Mouse (Mus musculus): ENCODE measurements at regions not wholly inside any gene's neighbourhood (a gene's known extent, or its start where the extent isn't known, plus 50 kb on each side); places are given as distances from the start of the nearest gene placed in this dataset.

- Histone ChIP-seq H3K4me1 (ENCODE audit: insufficient read depth, low read length) (no peaks in the 10 kb centered on the region), H3K4me2 (ENCODE audit: low read depth, low read length, poor library complexity, severe bottlenecking) (no peak overlapping the region), H3K27ac (ENCODE audit: low read depth, low read length) (no peak overlapping the region), H3K27me3 (ENCODE audit: insufficient read depth, low read length) (no peaks in the 10 kb centered on the region), H3K4me3 (ENCODE audit: low read depth, low read length) (no peak overlapping the region), H3K9ac (replicated peaks; ENCODE audit: low read length, poor library complexity, severe bottlenecking) (no peak overlapping the region), H3K9me3 (ENCODE audit: low read length) (no peaks in the 10 kb centered on the region), H3K36me3 (ENCODE audit: insufficient read depth, low read length) (no peaks in the 10 kb centered on the region)
- ATAC-seq (ENCODE audit: low FRiP score): no peak
- 63% methylated on average over 5 of the region's 5 CpGs for WGBS
- DNase-seq (ENCODE audit: low spot score): no peak
- no peak for TF ChIP-seq CTCF (IDR thresholded peaks at IDR 0.05)
These were observed 61.1 kb upstream of the Slc16a1 start for GRCm38 (mm10) chr3:104577228-104577927.

DNA sequence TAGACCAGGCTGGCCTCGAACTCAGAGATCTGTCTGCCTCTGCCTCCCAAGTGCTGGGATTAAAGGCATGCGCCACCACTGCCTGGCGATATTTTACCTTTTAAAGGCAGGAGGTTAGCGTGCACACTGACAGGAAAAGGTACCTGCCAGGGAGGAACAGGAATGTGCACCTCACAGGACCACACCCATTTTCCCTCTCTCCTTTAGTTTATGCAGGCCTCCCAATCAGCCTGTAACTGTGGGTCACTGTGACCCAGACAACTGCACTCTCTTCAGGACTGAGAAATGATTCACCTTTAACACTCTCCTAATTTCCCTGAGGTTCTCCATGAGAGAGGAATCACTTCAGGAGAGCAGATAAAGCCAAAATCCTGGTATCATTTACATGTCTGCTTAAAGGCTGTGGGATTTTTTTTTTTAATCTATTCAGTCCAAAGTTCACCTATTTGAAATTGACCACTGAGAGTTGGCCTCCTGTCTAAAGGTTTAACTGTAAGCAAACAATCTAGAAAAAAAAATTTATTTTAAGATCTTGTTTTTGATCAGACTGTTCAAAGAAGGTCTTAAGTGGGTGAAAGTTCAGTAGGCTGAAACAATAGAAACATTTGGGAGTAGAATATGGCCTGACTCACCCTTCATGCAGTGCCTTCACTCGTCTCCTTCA, 61.7 kb upstream of the Lrig2 start:
- no peaks in the 10 kb centered on the region for H3K4me1 ChIP-seq (ENCODE audit: insufficient read depth, low read length)
- H3K36me3 ChIP-seq (ENCODE audit: insufficient read depth, low read length): no peaks in the 10 kb centered on the region
- no peak overlapping the region for H3K27ac ChIP-seq (ENCODE audit: low read depth, low read length)
- no peak overlapping the region for H3K4me2 ChIP-seq (ENCODE audit: low read depth, low read length, poor library complexity, severe bottlenecking)
- no peak for DNase-seq (ENCODE audit: low spot score)
- H3K4me3 ChIP-seq (ENCODE audit: low read depth, low read length): no peak overlapping the region
- 86% methylated on average over 5 of the region's 5 CpGs for WGBS
- TF ChIP-seq CTCF (IDR thresholded peaks at IDR 0.05): no peak
- no peak for ATAC-seq (ENCODE audit: low FRiP score)
- no peaks in the 10 kb centered on the region for H3K27me3 ChIP-seq (ENCODE audit: insufficient read depth, low read length)
- no peaks in the 10 kb centered on the region for H3K9me3 ChIP-seq (ENCODE audit: low read length)
- no peak overlapping the region for H3K9ac ChIP-seq (replicated peaks; ENCODE audit: low read length, poor library complexity, severe bottlenecking)

- H3K27me3 ChIP-seq (ENCODE audit: insufficient read depth, low read length): no peaks in the 10 kb centered on the region
- no peak overlapping the region for H3K4me3 ChIP-seq (ENCODE audit: low read depth, low read length)
- WGBS: 83% methylated on average over 10 of the region's 10 CpGs
- no peak overlapping the region for H3K9ac ChIP-seq (replicated peaks; ENCODE audit: low read length, poor library complexity, severe bottlenecking)
- H3K9me3 ChIP-seq (ENCODE audit: low read length): no peaks in the 10 kb centered on the region
- H3K4me1 ChIP-seq (ENCODE audit: insufficient read depth, low read length): no peaks in the 10 kb centered on the region
- H3K4me2 ChIP-seq (ENCODE audit: low read depth, low read length, poor library complexity, severe bottlenecking): no peak overlapping the region
- DNase-seq (ENCODE audit: low spot score) (no peak), ATAC-seq (ENCODE audit: low FRiP score) (no peak)
- TF ChIP-seq CTCF (IDR thresholded peaks at IDR 0.05): no peak
- H3K36me3 ChIP-seq (ENCODE audit: insufficient read depth, low read length): no peaks in the 10 kb centered on the region
- H3K27ac ChIP-seq (ENCODE audit: low read depth, low read length): no peak overlapping the region
These were observed 60.4 kb upstream of the Lrig2 start for GRCm38 (mm10) chr3:104571935-104572631.

GRCm38 (mm10) chr3:104565423-104566230, 53.9 kb upstream of the Lrig2 start:
- WGBS: 53% methylated on average over 13 of the region's 13 CpGs
- Histone ChIP-seq H3K27me3 (ENCODE audit: insufficient read depth, low read length) (no peaks in the 10 kb centered on the region), H3K36me3 (ENCODE audit: insufficient read depth, low read length) (no peaks in the 10 kb centered on the region), H3K4me2 (ENCODE audit: low read depth, low read length, poor library complexity, severe bottlenecking) (no peak overlapping the region), H3K4me1 (ENCODE audit: insufficient read depth, low read length) (no peaks in the 10 kb centered on the region), H3K9me3 (ENCODE audit: low read length) (no peaks in the 10 kb centered on the region), H3K4me3 (ENCODE audit: low read depth, low read length) (no peak overlapping the region), H3K9ac (replicated peaks; ENCODE audit: low read length, poor library complexity, severe bottlenecking) (no peak overlapping the region), H3K27ac (ENCODE audit: low read depth, low read length) (no peak overlapping the region)
- no peak for ATAC-seq (ENCODE audit: low FRiP score)
- no peak for TF ChIP-seq CTCF (IDR thresholded peaks at IDR 0.05)
- no peak for DNase-seq (ENCODE audit: low spot score)

DNA sequence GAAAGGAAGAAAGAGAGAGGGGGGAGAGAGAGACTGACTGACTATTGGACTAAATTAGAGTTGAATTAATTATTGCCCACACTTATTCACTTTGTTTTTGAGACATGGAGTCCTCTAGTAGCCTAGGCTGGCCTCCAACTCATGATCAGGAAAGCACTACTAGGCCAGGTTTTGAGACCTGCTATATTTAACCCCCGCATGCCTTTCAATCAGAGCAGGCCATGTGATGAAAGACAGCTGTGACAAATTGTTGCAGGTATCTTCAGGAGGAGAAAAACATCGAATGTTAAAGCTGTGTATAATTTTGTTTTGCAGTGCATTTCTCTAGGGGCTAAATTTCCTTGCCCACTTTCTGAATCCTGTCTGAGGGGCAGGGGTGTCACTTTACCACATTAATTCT, 53.1 kb upstream of the Lrig2 start:
- DNase-seq (ENCODE audit: low spot score) (no peak), ATAC-seq (ENCODE audit: low FRiP score) (no peak)
- Histone ChIP-seq H3K36me3 (ENCODE audit: insufficient read depth, low read length) (no peaks in the 10 kb centered on the region), H3K4me1 (ENCODE audit: insufficient read depth, low read length) (no peaks in the 10 kb centered on the region), H3K4me2 (ENCODE audit: low read depth, low read length, poor library complexity, severe bottlenecking) (no peak overlapping the region), H3K27ac (ENCODE audit: low read depth, low read length) (no peak overlapping the region), H3K9me3 (ENCODE audit: low read length) (no peaks in the 10 kb centered on the region), H3K27me3 (ENCODE audit: insufficient read depth, low read length) (no peaks in the 10 kb centered on the region), H3K9ac (replicated peaks; ENCODE audit: low read length, poor library complexity, severe bottlenecking) (no peak overlapping the region), H3K4me3 (ENCODE audit: low read depth, low read length) (no peak overlapping the region)
- no peak for TF ChIP-seq CTCF (IDR thresholded peaks at IDR 0.05)
- 81% methylated on average over 2 of the region's 2 CpGs for WGBS
